ENCODE assay signal across 8 mouse cellular contexts in the genomic region with DNA sequence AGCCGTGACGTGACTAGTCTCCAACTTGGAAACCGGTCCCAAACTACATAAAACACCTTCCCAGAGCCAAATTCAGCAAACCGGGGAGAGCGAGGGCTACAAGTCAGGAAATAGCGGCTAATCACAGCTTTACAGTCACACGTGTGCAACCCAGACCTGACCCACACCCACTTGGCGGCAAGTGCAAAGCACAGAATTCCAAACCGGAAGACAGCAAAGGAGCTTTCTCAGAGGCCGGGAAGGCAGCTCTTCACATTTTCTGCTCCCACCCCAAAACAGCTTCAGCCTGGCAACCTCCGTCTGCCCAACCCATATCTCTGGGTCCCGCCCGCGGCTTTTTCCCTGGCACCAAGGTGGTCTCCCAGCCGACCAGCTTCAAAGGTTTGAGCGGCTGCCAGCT. TPM values are rescaled to one million over a fixed set of nuclear protein-coding genes. Genes with fewer than 3 reads are reported as not detected.
A peak's percentile ranks its signal among the peaks of the same experiment; 100 is the strongest.
DNase-seq lines count a peak whose midpoint lies in the region; ATAC-seq and TF ChIP-seq lines count a peak whose summit lies in the region.

No protein-coding gene starts in this region.

- H3K27me3 ChIP-seq in kidney, postnatal 0 days (ENCODE audit: insufficient read depth, low read length), result no peaks in the 10 kb centered on the region
- no peaks in the 10 kb centered on the region for H3K27me3 ChIP-seq in heart, embryonic 13.5 days (replicated peaks)
- H3K27me3 ChIP-seq in liver, embryonic 13.5 days, result peaks cover 39% of the 10 kb centered on the region
- H3K27me3 ChIP-seq in small intestine, adult 2 months (ENCODE audit: control insufficient read depth, insufficient read depth, low read length), result no peaks in the 10 kb centered on the region

- WGBS in kidney, postnatal 0 days, result 1% methylated on average over 16 of the region's 16 CpGs
- 1% methylated on average over 16 of the region's 16 CpGs for WGBS in heart, embryonic 13.5 days
- 1% methylated on average over 16 of the region's 16 CpGs for WGBS in liver, embryonic 13.5 days (ENCODE audit: insufficient replicate concordance)
- WGBS in small intestine, adult 2 months, result 1% methylated on average over 16 of the region's 16 CpGs

- intact Hi-C loops in left cerebral cortex, postnatal 10 days (cut with DNase I), result loop anchor here (5.0 to 10.0 kb wide), 3 partner anchors 52 to 350 kb away; no protein-coding TSS in a partner anchor

- no peak overlapping the region for H3K27ac ChIP-seq in kidney, postnatal 0 days
- no peak overlapping the region for H3K27ac ChIP-seq in bone marrow macrophage, adult 2 months (ENCODE audit: insufficient read depth, low read depth, low read length)
- H3K27ac ChIP-seq in heart, embryonic 13.5 days (replicated peaks), result 0 out of 2 replicates have a peak overlapping the region, but pooled peaks have one; percentile 58
- H3K27ac ChIP-seq in liver, embryonic 13.5 days, result no peak overlapping the region
- peak overlapping the region; percentile 18; the same call in 1 of the 2 replicates for H3K27ac ChIP-seq in small intestine, adult 2 months (ENCODE audit: insufficient read depth, low read depth, low read length)

- peak; percentile 21; the same call in 1 of the 2 replicates for ATAC-seq in kidney, postnatal 0 days (replicated peaks; ENCODE audit: low FRiP score, low read depth)
- no peak for ATAC-seq in heart, embryonic 13.5 days (ENCODE audit: extremely low read depth, insufficient number of reproducible peaks, low FRiP score, low TSS enrichment)
- ATAC-seq in liver, embryonic 13.5 days (ENCODE audit: low read depth), result peak; percentile 13; the same call in 1 of the 2 replicates

- DNase-seq in kidney, postnatal 0 days (ENCODE audit: low spot score), result peak; percentile 62
- DNase-seq in kidney, postnatal 14 days, result no peak
- no peak for DNase-seq in liver, embryonic 13.5 days
- no peak for DNase-seq in cerebellum, adult 8-10 months
- DNase-seq in left cerebral cortex, postnatal 10 days (ENCODE audit: extremely low spot score in 1 of 2, low spot score in 2 of 2), result no peak

- no peak for TF ChIP-seq POLR2A in bone marrow macrophage, adult 2 months (IDR thresholded peaks at IDR 0.05; ENCODE audit: borderline replicate concordance, low read depth, low read length)
- peak; percentile 28; the same call in 1 of the 2 replicates for TF ChIP-seq POLR2A in small intestine, adult 2 months (IDR thresholded peaks at IDR 0.05; ENCODE audit: low read depth, low read length)

- H3K9me3 ChIP-seq in kidney, postnatal 0 days (replicated peaks; ENCODE audit: low read length), result no peaks in the 10 kb centered on the region
- no peaks in the 10 kb centered on the region for H3K9me3 ChIP-seq in heart, embryonic 13.5 days
- no peaks in the 10 kb centered on the region for H3K9me3 ChIP-seq in liver, embryonic 13.5 days (replicated peaks)

- peaks cover 13% of the 10 kb centered on the region; the same call in 1 of the 2 replicates for H3K4me1 ChIP-seq in kidney, postnatal 0 days (replicated peaks; ENCODE audit: insufficient read depth, low read length)
- H3K4me1 ChIP-seq in bone marrow macrophage, adult 2 months (ENCODE audit: control insufficient read depth, insufficient read depth, low read length), result peaks cover 15% of the 10 kb centered on the region
- peaks cover 47% of the 10 kb centered on the region for H3K4me1 ChIP-seq in heart, embryonic 13.5 days
- H3K4me1 ChIP-seq in liver, embryonic 13.5 days (replicated peaks), result peaks cover 16% of the 10 kb centered on the region
- H3K4me1 ChIP-seq in small intestine, adult 2 months (ENCODE audit: control insufficient read depth, insufficient read depth, insufficient read length, low read length), result peaks cover 6% of the 10 kb centered on the region

- no peak for TF ChIP-seq CTCF in kidney, postnatal 0 days (IDR thresholded peaks at IDR 0.05; ENCODE audit: low read depth)
- no peak for TF ChIP-seq CTCF in bone marrow macrophage, adult 2 months (IDR thresholded peaks at IDR 0.05; ENCODE audit: low read depth, low read length)
- TF ChIP-seq CTCF in small intestine, adult 2 months (IDR thresholded peaks at IDR 0.05; ENCODE audit: extremely low read depth, insufficient read length, insufficient replicate concordance, low read depth, low read length), result no peak

- H3K36me3 ChIP-seq in kidney, postnatal 0 days (ENCODE audit: insufficient read depth, low read length), result no peaks in the 10 kb centered on the region
- no peaks in the 10 kb centered on the region for H3K36me3 ChIP-seq in heart, embryonic 13.5 days
- H3K36me3 ChIP-seq in liver, embryonic 13.5 days, result no peaks in the 10 kb centered on the region
- no peaks in the 10 kb centered on the region for H3K36me3 ChIP-seq in small intestine, adult 2 months (ENCODE audit: control insufficient read depth, insufficient read depth, low read length)

- peak overlapping the region; percentile 85 for H3K4me3 ChIP-seq in kidney, postnatal 0 days (replicated peaks; ENCODE audit: low read depth, low read length)
- peak overlapping the region; percentile 75 for H3K4me3 ChIP-seq in bone marrow macrophage, adult 2 months (ENCODE audit: insufficient read depth, low read length)
- H3K4me3 ChIP-seq in heart, embryonic 13.5 days, result peak overlapping the region; percentile 91
- H3K4me3 ChIP-seq in liver, embryonic 13.5 days (replicated peaks), result peak overlapping the region; percentile 81
- H3K4me3 ChIP-seq in small intestine, adult 2 months (ENCODE audit: low read depth, low read length), result peak overlapping the region; percentile 90

- H3K4me2 ChIP-seq in kidney, postnatal 0 days (ENCODE audit: low read length), result peak overlapping the region; percentile 71
- H3K4me2 ChIP-seq in heart, embryonic 13.5 days, result peak overlapping the region; percentile 85
- peak overlapping the region; percentile 94 for H3K4me2 ChIP-seq in liver, embryonic 13.5 days

- peak overlapping the region; percentile 65 for H3K9ac ChIP-seq in kidney, postnatal 0 days (ENCODE audit: low read depth, low read length)
- peak overlapping the region; percentile 85 for H3K9ac ChIP-seq in heart, embryonic 13.5 days
- H3K9ac ChIP-seq in liver, embryonic 13.5 days, result peak overlapping the region; percentile 73

RNA-seq across cellular contexts. Expression of a gene that starts 0.5 kb away (rescaled TPM):
- polyA plus RNA-seq in kidney, postnatal 0 days (2015; fragmentation: Nextera tagmentation; extraction: Ambion mirVana), result 41.8 TPM in 2 replicates
- polyA plus RNA-seq in bone marrow macrophage, adult 2 months (2012; ENCODE audit: insufficient read depth, insufficient read length, missing spikeins), result 29.0 and 30.4 TPM in 2 replicates
- polyA plus RNA-seq in heart, embryonic 13.5 days (2015; fragmentation: Nextera tagmentation; extraction: Ambion mirVana), result 27.8 and 30.4 TPM in 2 replicates
- polyA plus RNA-seq in liver, embryonic 13.5 days (2015; fragmentation: Nextera tagmentation; extraction: Ambion mirVana), result 9.3 and 11.4 TPM in 2 replicates
- 1.0 and 2.2 TPM in 2 replicates for polyA plus RNA-seq in small intestine, adult 2 months (2012; rRNA removed)
- total RNA-seq in left cerebral cortex, postnatal 10 days (2021), result 10 to 100 TPM; 22.8 to 25.0 TPM

RNA-seq across cellular contexts. Expression of a gene that starts 0.5 kb away (rescaled TPM):
- polyA plus RNA-seq in kidney, postnatal 0 days (2015; fragmentation: Nextera tagmentation; extraction: Ambion mirVana), result 7.0 and 8.7 TPM in 2 replicates
- 17.7 and 18.6 TPM in 2 replicates for polyA plus RNA-seq in bone marrow macrophage, adult 2 months (2012; ENCODE audit: insufficient read depth, insufficient read length, missing spikeins)
- polyA plus RNA-seq in heart, embryonic 13.5 days (2015; fragmentation: Nextera tagmentation; extraction: Ambion mirVana), result 6.2 and 6.9 TPM in 2 replicates
- 0.61 and 0.75 TPM in 2 replicates for polyA plus RNA-seq in liver, embryonic 13.5 days (2015; fragmentation: Nextera tagmentation; extraction: Ambion mirVana)
- 0.77 and 0.94 TPM in 2 replicates for polyA plus RNA-seq in small intestine, adult 2 months (2012; rRNA removed)
- 10 to 100 TPM; 69.4 to 69.7 TPM for total RNA-seq in left cerebral cortex, postnatal 10 days (2021)

Comparison
In these comparisons a context has a peak if more than half of its experiments do, and no peak if none do; other contexts are left out.
1. H3K27ac ChIP-seq: peak in heart, embryonic 13.5 days (single experiment) and small intestine, adult 2 months (single experiment); none in kidney, postnatal 0 days (single experiment), bone marrow macrophage, adult 2 months (single experiment) and liver, embryonic 13.5 days (single experiment).
2. Peak in every context shown above with its lines, with median percentiles within 50 percentile points of each other: H3K4me2 ChIP-seq, H3K4me3 ChIP-seq and H3K9ac ChIP-seq.